Mouse (Mus musculus): ENCODE data around the gene 6030445D17Rik. TPM values are rescaled to one million over a fixed set of nuclear protein-coding genes. Genes with fewer than 3 reads are reported as not detected.

Gene 6030445D17Rik
- polyA plus RNA-seq (2014; fragmentation: Nextera tagmentation; extraction: Ambion mirVana) = 0.13 TPM in 1 of 2 replicates, not detected in the other

DNA sequence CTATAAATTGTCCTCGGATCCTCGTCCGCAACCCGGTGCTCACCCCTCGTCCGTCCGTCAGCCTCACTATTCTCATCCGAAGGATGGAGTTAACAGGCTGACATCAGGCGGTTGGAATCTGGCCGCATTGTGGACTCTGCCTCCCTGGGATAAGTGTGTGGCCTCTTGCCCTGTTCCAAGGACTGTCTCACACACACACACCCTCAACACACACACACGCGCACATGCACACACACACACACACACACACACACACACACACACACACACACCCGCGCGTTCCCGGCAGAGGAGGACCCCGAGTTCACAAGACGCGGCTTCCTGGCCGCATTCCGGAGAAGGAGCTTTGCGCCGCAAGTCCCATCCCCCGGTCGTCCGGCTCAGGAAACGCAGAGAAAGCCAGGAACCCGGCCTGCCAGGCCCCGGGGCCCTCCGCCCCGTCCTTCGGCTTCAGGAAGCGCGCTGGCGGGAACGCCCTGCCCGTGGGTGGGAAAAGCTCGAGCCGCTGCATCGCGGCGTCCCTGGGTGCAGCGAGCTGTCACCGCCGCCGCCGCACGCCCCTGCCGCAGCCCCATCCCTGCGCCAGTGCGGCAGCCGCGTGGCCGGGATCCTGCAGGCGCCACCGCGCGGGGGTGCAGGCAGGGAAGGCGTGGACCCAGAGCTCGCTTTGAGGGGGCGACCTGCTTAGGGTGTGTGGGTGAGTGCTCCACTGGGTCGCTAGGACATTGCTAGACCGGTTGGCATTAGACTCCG lies at the start of gene 6030445D17Rik:
Gene 6030445D17Rik, plus strand, starts transcription at position 165 of the 753 bp plus-strand sequence.
- Histone ChIP-seq H3K36me3 (ENCODE audit: control insufficient read depth, insufficient read depth, low read length) (no peaks in the 10 kb centered on the region), H3K4me2 (ENCODE audit: low read depth) (peak within 1 kb of the TSS; percentile 93), H3K9me3 (ENCODE audit: control insufficient read depth, low read length) (no peaks in the 10 kb centered on the region), H3K4me3 (ENCODE audit: low read depth, low read length) (peak within 1 kb of the TSS; percentile 55), H3K9ac (ENCODE audit: low read length) (peak within 1 kb of the TSS; percentile 76), H3K27ac (ENCODE audit: low read depth, low read length) (peak within 1 kb of the TSS; percentile 45), H3K4me1 (ENCODE audit: control insufficient read depth, insufficient read depth, low read length) (0 out of 2 replicates have a peak, but pooled peaks cover 6% of the 10 kb centered on the region), H3K27me3 (ENCODE audit: control insufficient read depth, insufficient read depth, low read length) (peaks cover 22% of the 10 kb centered on the region)
- DNase-seq (ENCODE audit: low spot score) (peak; percentile 73), ATAC-seq (ENCODE audit: insufficient read depth, low FRiP score, low TSS enrichment) (0 out of 2 replicates have a peak, but pooled peaks have one; percentile 60)
- under 1% methylated on average over 64 of the region's 64 CpGs for WGBS

DNA sequence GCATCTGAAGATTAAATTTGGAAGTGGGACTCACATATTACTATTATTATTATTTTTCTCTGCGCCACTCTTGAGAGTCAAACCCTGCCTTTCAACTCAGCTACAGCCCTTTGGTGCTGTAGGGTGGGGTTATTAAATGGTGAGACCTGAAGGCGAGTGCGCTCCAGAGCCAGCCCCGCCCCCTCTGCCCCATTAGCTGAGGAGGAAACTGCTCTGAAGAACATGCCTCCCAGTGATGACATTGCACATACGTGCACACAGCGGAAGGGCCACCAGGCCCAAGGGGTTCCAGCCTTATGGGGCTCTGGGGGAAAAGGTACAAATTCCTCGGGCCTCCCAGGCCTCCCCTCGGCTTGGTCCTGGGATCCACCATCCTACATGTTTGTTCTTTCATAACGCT lies 46.6 kb upstream of the 6030445D17Rik start:
- no peak overlapping the region for H3K4me3 ChIP-seq (ENCODE audit: low read depth, low read length)
- H3K36me3 ChIP-seq (ENCODE audit: control insufficient read depth, insufficient read depth, low read length) = no peaks in the 10 kb centered on the region
- no peak for DNase-seq (ENCODE audit: low spot score)
- H3K27ac ChIP-seq (ENCODE audit: low read depth, low read length) = no peak overlapping the region
- no peak overlapping the region for H3K9ac ChIP-seq (ENCODE audit: low read length)
- 85% methylated on average over 9 of the region's 9 CpGs for WGBS
- H3K4me1 ChIP-seq (ENCODE audit: control insufficient read depth, insufficient read depth, low read length) = no peaks in the 10 kb centered on the region
- H3K9me3 ChIP-seq (ENCODE audit: control insufficient read depth, low read length) = no peaks in the 10 kb centered on the region
- H3K4me2 ChIP-seq (ENCODE audit: low read depth) = no peak overlapping the region
- no peak for ATAC-seq (ENCODE audit: insufficient read depth, low FRiP score, low TSS enrichment)
- no peaks in the 10 kb centered on the region for H3K27me3 ChIP-seq (ENCODE audit: control insufficient read depth, insufficient read depth, low read length)

DNA sequence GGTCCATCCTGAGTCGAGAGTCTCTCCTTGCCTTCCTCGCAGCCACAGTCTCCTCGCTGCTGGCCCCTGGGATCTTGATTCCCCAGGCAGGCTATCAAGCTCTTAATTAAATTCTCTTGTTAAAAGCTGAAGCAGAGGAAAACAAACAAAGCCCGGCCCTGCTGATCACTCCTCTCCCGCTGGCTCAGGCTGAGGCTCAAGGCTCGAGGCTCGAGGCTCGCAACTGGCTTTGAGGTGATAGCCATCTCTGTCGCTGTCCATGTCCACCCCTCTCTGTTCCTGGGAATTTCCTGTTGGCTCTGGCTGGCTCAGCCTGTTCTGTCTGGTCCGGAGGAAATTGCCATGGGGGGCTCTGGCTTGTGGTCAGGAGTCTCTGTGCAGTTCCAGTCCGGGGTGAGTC lies 43.1 kb upstream of the 6030445D17Rik start:
- Histone ChIP-seq H3K9ac (ENCODE audit: low read length) (no peak overlapping the region), H3K27ac (ENCODE audit: low read depth, low read length) (no peak overlapping the region), H3K9me3 (ENCODE audit: control insufficient read depth, low read length) (no peaks in the 10 kb centered on the region), H3K36me3 (ENCODE audit: control insufficient read depth, insufficient read depth, low read length) (no peaks in the 10 kb centered on the region), H3K4me2 (ENCODE audit: low read depth) (no peak overlapping the region), H3K4me1 (ENCODE audit: control insufficient read depth, insufficient read depth, low read length) (no peaks in the 10 kb centered on the region; the same call in 1 of the 2 replicates), H3K4me3 (ENCODE audit: low read depth, low read length) (no peak overlapping the region), H3K27me3 (ENCODE audit: control insufficient read depth, insufficient read depth, low read length) (peaks cover 11% of the 10 kb centered on the region)
- DNase-seq (ENCODE audit: low spot score) (no peak), ATAC-seq (ENCODE audit: insufficient read depth, low FRiP score, low TSS enrichment) (no peak)
- WGBS = 37% methylated on average over 11 of the region's 11 CpGs

DNA sequence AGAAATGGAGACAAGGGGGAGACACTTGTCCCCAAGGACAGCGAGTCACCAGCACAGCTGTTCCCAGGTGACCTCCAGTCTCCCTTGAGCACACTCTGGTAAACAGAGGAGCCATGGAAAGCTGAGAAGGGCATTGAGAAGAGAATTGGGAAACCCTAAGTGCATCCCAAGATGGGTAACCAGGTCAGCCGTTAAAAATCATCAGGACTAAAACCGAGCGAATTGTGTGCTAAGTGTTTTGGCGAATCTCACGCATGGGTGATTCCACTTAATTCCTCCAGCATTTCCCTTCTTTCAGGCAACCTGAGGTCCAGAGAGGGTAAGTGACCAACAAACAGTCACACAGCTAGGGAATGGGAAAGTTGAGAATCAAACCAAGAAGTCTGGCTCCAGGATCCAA lies 42.7 kb upstream of the 6030445D17Rik start:
- WGBS = 77% methylated on average over 6 of the region's 6 CpGs
- no peak overlapping the region for H3K9ac ChIP-seq (ENCODE audit: low read length)
- no peak for ATAC-seq (ENCODE audit: insufficient read depth, low FRiP score, low TSS enrichment)

DNA sequence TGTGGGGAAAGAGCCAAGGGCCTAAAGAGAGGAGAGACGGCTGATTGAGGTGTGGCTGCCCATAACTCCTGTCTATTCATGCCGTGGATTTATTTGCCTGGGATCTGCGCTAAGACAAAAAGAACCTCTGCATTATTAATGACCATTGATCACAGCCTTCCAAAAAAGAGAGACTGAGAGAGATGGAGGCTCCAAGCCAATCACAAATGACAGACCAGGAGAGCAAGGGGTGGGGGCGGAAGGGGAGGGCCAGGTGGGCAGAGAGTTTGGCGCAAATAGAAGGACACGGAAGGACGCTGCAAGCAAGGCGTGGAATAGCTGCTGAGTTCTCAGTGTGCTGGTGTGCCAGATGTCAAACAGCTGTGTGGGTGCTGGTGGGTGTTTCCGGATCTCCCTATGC lies 38.8 kb upstream of the 6030445D17Rik start, which contains the start of gene Htr1d:
Gene Htr1d, plus strand, starts transcription at position 301 of the 400 bp plus-strand sequence.
- no peak for ATAC-seq (ENCODE audit: insufficient read depth, low FRiP score, low TSS enrichment)
- Histone ChIP-seq H3K4me3 (ENCODE audit: low read depth, low read length) (peak within 1 kb of the TSS; percentile 24), H3K27me3 (ENCODE audit: control insufficient read depth, insufficient read depth, low read length) (peaks cover 27% of the 10 kb centered on the region), H3K9ac (ENCODE audit: low read length) (peak within 1 kb of the TSS; percentile 2; the same call in 1 of the 2 replicates), H3K36me3 (ENCODE audit: control insufficient read depth, insufficient read depth, low read length) (no peaks in the 10 kb centered on the region), H3K27ac (ENCODE audit: low read depth, low read length) (no peak within 1 kb of the TSS), H3K4me1 (ENCODE audit: control insufficient read depth, insufficient read depth, low read length) (peaks cover 8% of the 10 kb centered on the region), H3K9me3 (ENCODE audit: control insufficient read depth, low read length) (no peaks in the 10 kb centered on the region), H3K4me2 (ENCODE audit: low read depth) (peak within 1 kb of the TSS; percentile 46)
- no peak for DNase-seq (ENCODE audit: low spot score)
- WGBS = 71% methylated on average over 9 of the region's 9 CpGs

More for the DNA sequence above, 42.7 kb upstream of the 6030445D17Rik start:
- H3K36me3 ChIP-seq (ENCODE audit: control insufficient read depth, insufficient read depth, low read length) = no peaks in the 10 kb centered on the region
- H3K4me1 ChIP-seq (ENCODE audit: control insufficient read depth, insufficient read depth, low read length) = peaks cover 2% of the 10 kb centered on the region
- no peak overlapping the region for H3K4me3 ChIP-seq (ENCODE audit: low read depth, low read length)
- DNase-seq (ENCODE audit: low spot score) = no peak
- H3K9me3 ChIP-seq (ENCODE audit: control insufficient read depth, low read length) = no peaks in the 10 kb centered on the region
- H3K27me3 ChIP-seq (ENCODE audit: control insufficient read depth, insufficient read depth, low read length) = peaks cover 15% of the 10 kb centered on the region
- H3K27ac ChIP-seq (ENCODE audit: low read depth, low read length) = no peak overlapping the region
- no peak overlapping the region for H3K4me2 ChIP-seq (ENCODE audit: low read depth)

DNA sequence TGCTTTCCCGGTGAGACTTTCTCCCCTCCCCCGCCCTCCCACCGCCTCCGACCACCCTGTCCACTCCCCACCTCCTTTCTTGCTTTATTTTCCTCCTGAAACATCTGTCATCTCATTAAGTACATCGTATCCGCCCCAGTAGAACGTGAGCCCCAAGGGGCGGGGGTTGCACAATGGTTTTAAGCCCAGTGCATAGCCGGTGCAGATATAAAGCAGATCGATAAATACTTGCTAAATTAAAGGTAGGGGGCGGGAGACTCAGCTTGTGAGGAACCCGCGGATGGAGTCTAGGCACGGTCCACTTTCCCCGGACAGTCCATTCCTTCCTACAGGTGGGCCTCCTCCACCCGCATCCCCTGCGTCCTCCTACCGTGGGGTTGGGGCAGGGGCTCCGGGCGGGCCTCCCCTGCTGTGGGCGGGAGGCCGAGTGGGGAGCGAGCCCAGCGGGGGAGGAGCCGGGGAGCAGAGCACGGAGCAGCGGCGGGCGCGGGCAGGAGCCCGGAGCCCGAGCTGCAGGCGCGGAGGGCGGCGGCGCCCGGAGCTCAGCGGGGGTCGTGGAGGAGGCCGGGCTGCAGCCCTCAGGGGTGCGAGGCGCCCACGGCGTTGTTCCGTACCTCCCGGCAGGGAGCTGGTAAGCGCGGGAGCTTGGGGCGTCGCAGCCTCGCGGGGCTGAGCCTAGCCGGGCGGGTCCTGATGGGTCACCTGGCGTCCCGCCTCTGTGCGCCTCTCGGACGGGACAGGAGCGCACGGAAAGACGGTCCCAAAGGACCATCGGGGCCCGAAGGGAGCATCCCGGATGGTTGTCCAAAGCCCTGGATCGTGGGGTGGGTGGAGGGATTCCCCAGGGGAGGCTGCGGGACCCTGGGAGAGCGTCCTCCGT lies 37.7 kb upstream of the 6030445D17Rik start:
- H3K4me2 ChIP-seq (ENCODE audit: low read depth) = peak overlapping the region; percentile 46
- peak overlapping the region; percentile 24 for H3K4me3 ChIP-seq (ENCODE audit: low read depth, low read length)
- peaks cover 8% of the 10 kb centered on the region for H3K4me1 ChIP-seq (ENCODE audit: control insufficient read depth, insufficient read depth, low read length)
- peak overlapping the region; percentile 2; the same call in 1 of the 2 replicates for H3K9ac ChIP-seq (ENCODE audit: low read length)
- WGBS = 1% methylated on average over 62 of the region's 70 CpGs
- H3K36me3 ChIP-seq (ENCODE audit: control insufficient read depth, insufficient read depth, low read length) = no peaks in the 10 kb centered on the region
- H3K27ac ChIP-seq (ENCODE audit: low read depth, low read length) = no peak overlapping the region
- no peak for ATAC-seq (ENCODE audit: insufficient read depth, low FRiP score, low TSS enrichment)
- DNase-seq (ENCODE audit: low spot score) = no peak
- peaks cover 27% of the 10 kb centered on the region for H3K27me3 ChIP-seq (ENCODE audit: control insufficient read depth, insufficient read depth, low read length)
- H3K9me3 ChIP-seq (ENCODE audit: control insufficient read depth, low read length) = no peaks in the 10 kb centered on the region

DNA sequence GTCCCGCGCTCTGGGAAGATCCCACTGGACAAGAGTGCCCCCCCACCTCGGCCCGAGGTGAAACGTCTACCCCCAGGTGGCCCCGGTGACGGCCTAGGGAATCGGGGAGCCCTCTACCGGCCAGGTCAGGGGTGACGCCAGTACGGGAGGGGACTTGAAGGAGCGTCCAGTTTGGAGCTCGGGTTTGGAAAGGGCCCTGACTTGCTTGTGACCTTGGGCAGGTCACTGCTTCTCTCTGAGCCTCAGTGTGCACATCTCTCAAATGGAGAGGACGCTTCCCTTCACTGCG lies 37.1 kb upstream of the 6030445D17Rik start:
- Histone ChIP-seq H3K4me3 (ENCODE audit: low read depth, low read length) (peak overlapping the region; percentile 24), H3K36me3 (ENCODE audit: control insufficient read depth, insufficient read depth, low read length) (no peaks in the 10 kb centered on the region), H3K4me2 (ENCODE audit: low read depth) (peak overlapping the region; percentile 46), H3K27me3 (ENCODE audit: control insufficient read depth, insufficient read depth, low read length) (peaks cover 27% of the 10 kb centered on the region), H3K4me1 (ENCODE audit: control insufficient read depth, insufficient read depth, low read length) (peaks cover 8% of the 10 kb centered on the region), H3K9ac (ENCODE audit: low read length) (no peak overlapping the region), H3K9me3 (ENCODE audit: control insufficient read depth, low read length) (no peaks in the 10 kb centered on the region), H3K27ac (ENCODE audit: low read depth, low read length) (no peak overlapping the region)
- ATAC-seq (ENCODE audit: insufficient read depth, low FRiP score, low TSS enrichment) (no peak), DNase-seq (ENCODE audit: low spot score) (no peak)
- WGBS = 4% methylated on average over 15 of the region's 15 CpGs

DNA sequence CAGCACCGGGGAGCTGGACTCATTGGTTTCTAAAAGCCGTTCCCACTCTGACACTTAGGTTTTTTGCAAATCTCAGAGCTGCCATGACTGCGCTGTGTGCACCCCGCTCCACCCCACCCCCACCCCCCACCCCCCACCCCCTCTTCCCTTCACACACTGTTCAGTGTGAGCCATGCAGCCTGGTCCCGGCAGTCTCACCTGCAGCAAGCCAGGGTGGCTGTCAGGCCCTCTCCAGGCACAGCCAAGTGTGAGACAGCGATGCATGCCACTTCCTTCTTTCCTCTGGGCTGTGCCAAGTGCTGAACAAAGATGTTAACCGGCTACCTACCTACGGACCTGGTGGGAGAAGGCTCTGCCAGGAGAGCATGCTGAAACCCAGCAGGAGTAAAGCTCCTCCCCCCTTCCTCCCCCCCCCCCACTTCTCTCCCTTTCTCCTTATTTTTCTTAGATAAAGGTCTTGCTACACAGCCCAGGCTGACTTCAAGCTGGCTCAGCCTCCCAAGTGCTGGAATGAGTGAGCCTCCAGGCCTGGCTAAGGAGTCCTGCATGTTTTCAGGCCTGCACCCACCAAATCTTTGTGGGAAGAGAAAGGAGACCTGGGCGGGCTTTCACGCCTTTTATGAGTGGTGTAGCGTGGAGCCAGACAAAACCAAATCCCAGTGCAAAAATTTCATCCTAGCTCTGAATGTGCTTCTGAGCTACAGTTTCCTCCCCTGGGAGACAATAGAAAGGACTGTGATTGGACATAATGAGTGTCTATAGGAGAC lies 31.3 kb upstream of the 6030445D17Rik start:
- Histone ChIP-seq H3K4me2 (ENCODE audit: low read depth) (no peak overlapping the region), H3K27ac (ENCODE audit: low read depth, low read length) (no peak overlapping the region), H3K4me3 (ENCODE audit: low read depth, low read length) (no peak overlapping the region), H3K27me3 (ENCODE audit: control insufficient read depth, insufficient read depth, low read length) (no peaks in the 10 kb centered on the region), H3K36me3 (ENCODE audit: control insufficient read depth, insufficient read depth, low read length) (no peaks in the 10 kb centered on the region), H3K9me3 (ENCODE audit: control insufficient read depth, low read length) (no peaks in the 10 kb centered on the region), H3K4me1 (ENCODE audit: control insufficient read depth, insufficient read depth, low read length) (no peaks in the 10 kb centered on the region), H3K9ac (ENCODE audit: low read length) (no peak overlapping the region)
- 41% methylated on average over 10 of the region's 11 CpGs for WGBS
- DNase-seq (ENCODE audit: low spot score) (no peak), ATAC-seq (ENCODE audit: insufficient read depth, low FRiP score, low TSS enrichment) (no peak)
